Mouse (Mus musculus): ENCODE measurements at regions not wholly inside any gene's neighbourhood (a gene's known extent, or its start where the extent isn't known, plus 50 kb on each side); places are given as distances from the start of the nearest gene placed in this dataset.
A peak's percentile ranks its signal among the peaks of the same experiment; 100 is the strongest.

DNA sequence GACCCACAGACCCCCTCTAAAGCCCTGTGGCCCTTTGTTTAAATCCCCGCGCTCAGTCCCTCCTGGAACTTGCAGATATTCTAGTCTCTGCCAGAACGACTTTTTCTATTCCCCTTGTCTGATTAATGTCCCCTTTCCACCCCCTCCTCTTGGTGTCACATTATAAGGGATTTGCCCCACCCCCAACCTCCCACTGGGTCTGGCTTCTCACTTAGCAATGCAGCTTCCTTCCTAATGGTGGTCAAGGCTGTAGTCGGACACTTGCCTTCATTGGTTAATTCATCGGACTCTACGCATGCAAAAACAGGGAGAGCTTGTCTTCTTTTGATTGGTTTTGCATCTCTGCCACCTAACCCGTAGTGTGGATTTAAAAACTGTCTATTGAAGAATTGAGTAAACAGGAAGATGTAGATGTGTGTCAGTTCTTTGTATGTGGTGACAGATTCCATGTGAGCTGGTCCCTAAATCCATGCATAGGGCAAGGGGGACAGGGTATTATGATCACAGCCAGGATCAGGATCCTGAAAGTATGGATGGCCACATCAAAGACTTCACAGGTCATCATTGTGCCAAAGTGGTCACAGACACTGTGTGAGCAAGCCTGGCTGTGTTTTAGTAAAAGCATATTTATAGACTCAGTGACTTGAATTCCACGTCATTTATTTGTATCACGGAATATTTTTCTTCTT is 908.3 kb upstream of the Lrrc6 start:
- no peaks in the 10 kb centered on the region for H3K27me3 ChIP-seq (ENCODE audit: control insufficient read depth, insufficient read depth, insufficient read length)
- no peak overlapping the region for H3K4me3 ChIP-seq
- no peaks in the 10 kb centered on the region for H3K36me3 ChIP-seq (ENCODE audit: control insufficient read depth, insufficient read depth)
- no peak for TF ChIP-seq REST (IDR thresholded peaks at IDR 0.05; ENCODE audit: insufficient read depth, insufficient read length)
- TF ChIP-seq POLR2A (IDR thresholded peaks at IDR 0.05; ENCODE audit: insufficient read length, low read depth), result no peak
- no peak for TF ChIP-seq SRF (IDR thresholded peaks at IDR 0.05; ENCODE audit: control insufficient read depth, insufficient read length, low read depth)
- no peak for TF ChIP-seq TCF3 (IDR thresholded peaks at IDR 0.05; ENCODE audit: insufficient read length, low read depth)
- no peak for TF ChIP-seq MAX (IDR thresholded peaks at IDR 0.05; ENCODE audit: low read depth)
- TF ChIP-seq POLR2AphosphoS2 (IDR thresholded peaks at IDR 0.05; ENCODE audit: insufficient read length, low read depth), result no peak
- TF ChIP-seq MYOG (IDR thresholded peaks at IDR 0.05; ENCODE audit: control insufficient read depth in 1 of 3, insufficient read depth in 1 of 3, insufficient read length in 2 of 3, low read depth in 2 of 3), result no peak
- no peak for TF ChIP-seq E2F4 (IDR thresholded peaks at IDR 0.05; ENCODE audit: insufficient read depth)
- TF ChIP-seq TCF12 (IDR thresholded peaks at IDR 0.05; ENCODE audit: insufficient read depth, poor library complexity, severe bottlenecking), result no peak
- TF ChIP-seq USF1 (IDR thresholded peaks at IDR 0.05; ENCODE audit: low read depth), result no peak
- TF ChIP-seq MYOD1 (IDR thresholded peaks at IDR 0.05; ENCODE audit: control insufficient read depth in 1 of 3, insufficient read length in 2 of 3, low read depth in 2 of 3), result no peak
- no peak for TF ChIP-seq CEBPB (IDR thresholded peaks at IDR 0.05; ENCODE audit: insufficient read depth, poor library complexity, severe bottlenecking)
- no peak overlapping the region for H3K4me2 ChIP-seq (ENCODE audit: low read depth)
- no peak overlapping the region for H3ac ChIP-seq (ENCODE audit: control insufficient read depth, insufficient read length)
- no peaks in the 10 kb centered on the region for H3K79me2 ChIP-seq (ENCODE audit: control insufficient read depth, insufficient read depth)

DNA sequence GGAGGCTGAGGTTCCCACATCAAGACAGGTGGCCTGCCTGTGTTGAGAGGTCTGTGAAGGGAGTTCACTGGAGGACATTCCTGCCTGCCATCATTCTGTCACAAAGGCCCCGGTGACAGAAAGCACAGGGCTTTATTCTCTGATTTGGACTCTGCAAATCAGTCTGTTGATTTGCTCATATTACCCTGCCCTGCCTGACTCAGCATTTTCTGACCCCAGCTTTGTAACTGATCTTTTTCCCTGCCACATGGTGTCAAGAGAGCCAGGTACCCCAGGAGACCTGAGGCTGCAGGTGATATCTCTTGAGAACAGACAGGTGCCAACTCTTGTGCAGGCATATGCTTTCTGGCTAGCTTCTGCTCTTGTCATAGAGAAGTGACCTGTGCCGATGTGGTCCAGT is 906.5 kb upstream of the Lrrc6 start:
- TF ChIP-seq MYOG (IDR thresholded peaks at IDR 0.05; ENCODE audit: control insufficient read depth in 1 of 3, insufficient read depth in 1 of 3, insufficient read length in 2 of 3, low read depth in 2 of 3) (no peak), MYOD1 (IDR thresholded peaks at IDR 0.05; ENCODE audit: control insufficient read depth in 1 of 3, insufficient read length in 2 of 3, low read depth in 2 of 3) (no peak), TCF12 (IDR thresholded peaks at IDR 0.05; ENCODE audit: insufficient read depth, poor library complexity, severe bottlenecking) (no peak), TCF3 (IDR thresholded peaks at IDR 0.05; ENCODE audit: insufficient read length, low read depth) (no peak)

DNA sequence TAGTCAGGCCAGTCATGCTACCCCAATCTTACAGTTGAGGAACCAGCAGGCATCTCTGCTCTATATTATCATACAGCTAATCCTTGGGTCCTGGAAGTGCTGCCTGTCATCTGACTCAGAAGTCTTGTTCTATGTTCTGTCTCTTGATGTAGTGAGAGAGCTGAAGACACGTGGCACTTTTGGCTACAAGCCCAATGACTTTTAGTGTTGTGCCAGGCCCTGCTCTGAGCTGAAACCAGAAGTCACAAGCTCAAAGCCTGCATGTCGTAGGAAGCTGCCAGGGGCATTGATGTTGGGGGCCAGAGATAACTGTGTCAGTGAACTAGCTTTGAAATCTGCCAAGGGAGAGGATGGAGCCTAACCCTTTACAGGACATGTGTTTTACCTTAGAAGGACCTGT is 904.8 kb upstream of the Lrrc6 start:
- H3K4me3 ChIP-seq, result no peak overlapping the region
- TF ChIP-seq MYOG (IDR thresholded peaks at IDR 0.05; ENCODE audit: control insufficient read depth in 1 of 3, insufficient read depth in 1 of 3, insufficient read length in 2 of 3, low read depth in 2 of 3), result no peak
- peak; percentile 85 for TF ChIP-seq USF1 (IDR thresholded peaks at IDR 0.05; ENCODE audit: low read depth)
- peak; percentile 22 for TF ChIP-seq MAX (IDR thresholded peaks at IDR 0.05; ENCODE audit: low read depth)
- H3K36me3 ChIP-seq (ENCODE audit: control insufficient read depth, insufficient read depth), result no peaks in the 10 kb centered on the region
- no peaks in the 10 kb centered on the region for H3K27me3 ChIP-seq (ENCODE audit: control insufficient read depth, insufficient read depth, insufficient read length)
- H3ac ChIP-seq (ENCODE audit: control insufficient read depth, insufficient read length), result no peak overlapping the region
- H3K4me2 ChIP-seq (ENCODE audit: low read depth), result no peak overlapping the region
- no peaks in the 10 kb centered on the region for H3K79me2 ChIP-seq (ENCODE audit: control insufficient read depth, insufficient read depth)

More for the DNA sequence above, 906.5 kb upstream of the Lrrc6 start:
- Histone ChIP-seq H3ac (ENCODE audit: control insufficient read depth, insufficient read length) (no peak overlapping the region), H3K27me3 (ENCODE audit: control insufficient read depth, insufficient read depth, insufficient read length) (no peaks in the 10 kb centered on the region), H3K36me3 (ENCODE audit: control insufficient read depth, insufficient read depth) (no peaks in the 10 kb centered on the region), H3K4me3 (no peak overlapping the region), H3K79me2 (ENCODE audit: control insufficient read depth, insufficient read depth) (no peaks in the 10 kb centered on the region), H3K4me2 (ENCODE audit: low read depth) (no peak overlapping the region)

DNA sequence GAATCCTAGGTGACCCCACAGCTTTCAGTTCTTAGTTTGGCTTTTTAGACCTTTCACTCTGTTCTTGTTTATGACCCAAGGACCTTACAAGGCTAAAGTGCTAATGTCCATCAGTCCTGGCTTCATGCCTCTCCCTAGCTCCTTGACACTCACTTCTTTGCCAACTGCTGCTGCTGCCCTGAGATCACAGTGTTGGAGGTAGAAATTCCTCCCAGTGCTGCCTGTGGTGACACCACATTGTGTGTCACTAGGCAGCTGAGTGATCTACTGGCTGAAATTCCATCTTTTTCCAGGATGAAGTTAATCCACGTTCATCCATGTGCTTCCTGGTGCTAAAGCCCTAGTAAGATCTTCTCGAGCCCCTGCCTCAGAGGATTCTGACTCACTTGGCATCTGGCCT is 904.3 kb upstream of the Lrrc6 start:
- no peak for TF ChIP-seq TCF3 (IDR thresholded peaks at IDR 0.05; ENCODE audit: insufficient read length, low read depth)
- TF ChIP-seq E2F4 (IDR thresholded peaks at IDR 0.05; ENCODE audit: insufficient read depth), result no peak
- no peak for TF ChIP-seq POLR2AphosphoS2 (IDR thresholded peaks at IDR 0.05; ENCODE audit: insufficient read length, low read depth)
- no peak for TF ChIP-seq REST (IDR thresholded peaks at IDR 0.05; ENCODE audit: insufficient read depth, insufficient read length)
- no peak for TF ChIP-seq SRF (IDR thresholded peaks at IDR 0.05; ENCODE audit: control insufficient read depth, insufficient read length, low read depth)
- no peak for TF ChIP-seq POLR2A (IDR thresholded peaks at IDR 0.05; ENCODE audit: insufficient read length, low read depth)
- no peak for TF ChIP-seq TCF12 (IDR thresholded peaks at IDR 0.05; ENCODE audit: insufficient read depth, poor library complexity, severe bottlenecking)
- no peak for TF ChIP-seq MAX (IDR thresholded peaks at IDR 0.05; ENCODE audit: low read depth)
- peak in 1 of 3 experiments; percentile 12 for TF ChIP-seq MYOG (IDR thresholded peaks at IDR 0.05; ENCODE audit: control insufficient read depth in 1 of 3, insufficient read depth in 1 of 3, insufficient read length in 2 of 3, low read depth in 2 of 3)
- TF ChIP-seq MYOD1 (IDR thresholded peaks at IDR 0.05; ENCODE audit: control insufficient read depth in 1 of 3, insufficient read length in 2 of 3, low read depth in 2 of 3), result peak in 1 of 3 experiments; percentile 63
- no peak for TF ChIP-seq USF1 (IDR thresholded peaks at IDR 0.05; ENCODE audit: low read depth)
- no peaks in the 10 kb centered on the region for H3K36me3 ChIP-seq (ENCODE audit: control insufficient read depth, insufficient read depth)
- no peak overlapping the region for H3K4me2 ChIP-seq (ENCODE audit: low read depth)
- no peaks in the 10 kb centered on the region for H3K79me2 ChIP-seq (ENCODE audit: control insufficient read depth, insufficient read depth)
- no peak overlapping the region for H3K4me3 ChIP-seq
- H3K27me3 ChIP-seq (ENCODE audit: control insufficient read depth, insufficient read depth, insufficient read length), result no peaks in the 10 kb centered on the region
- no peak overlapping the region for H3ac ChIP-seq (ENCODE audit: control insufficient read depth, insufficient read length)

DNA sequence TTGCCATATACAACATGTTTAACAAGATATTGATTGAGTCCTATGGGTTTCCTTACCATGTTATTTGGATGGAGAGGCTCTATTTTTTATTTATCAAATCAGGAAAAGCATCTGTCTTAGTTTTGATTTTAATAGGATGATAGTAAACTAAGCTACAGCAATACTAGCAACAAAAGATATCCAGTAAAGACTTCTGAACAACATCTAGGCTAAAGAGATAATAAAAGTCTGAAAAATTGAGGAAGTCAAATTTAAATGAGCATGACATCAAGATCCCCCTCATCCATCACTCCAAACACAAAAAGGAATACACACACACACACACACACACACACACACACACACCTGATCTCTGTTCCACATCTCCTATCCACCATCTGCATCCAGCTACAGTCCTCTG is 901.6 kb upstream of the Lrrc6 start:
- Histone ChIP-seq H3K79me2 (ENCODE audit: control insufficient read depth, insufficient read depth) (no peaks in the 10 kb centered on the region), H3K36me3 (ENCODE audit: control insufficient read depth, insufficient read depth) (no peaks in the 10 kb centered on the region), H3ac (ENCODE audit: control insufficient read depth, insufficient read length) (no peak overlapping the region), H3K4me3 (no peak overlapping the region), H3K27me3 (ENCODE audit: control insufficient read depth, insufficient read depth, insufficient read length) (no peaks in the 10 kb centered on the region), H3K4me2 (ENCODE audit: low read depth) (no peak overlapping the region)
- TF ChIP-seq MAX (IDR thresholded peaks at IDR 0.05; ENCODE audit: low read depth) (no peak), TCF3 (IDR thresholded peaks at IDR 0.05; ENCODE audit: insufficient read length, low read depth) (no peak), USF1 (IDR thresholded peaks at IDR 0.05; ENCODE audit: low read depth) (no peak), MYOG (IDR thresholded peaks at IDR 0.05; ENCODE audit: control insufficient read depth in 1 of 3, insufficient read depth in 1 of 3, insufficient read length in 2 of 3, low read depth in 2 of 3) (no peak)

Measured in myocyte (in vitro differentiated cells).